Mouse (Mus musculus): ENCODE measurements around the gene Pitpna. TPM values are rescaled to one million over a fixed set of nuclear protein-coding genes. Genes with fewer than 3 reads are reported as not detected.
A peak's percentile ranks its signal among the peaks of the same experiment; 100 is the strongest.

Gene Pitpna
- polyA plus RNA-seq, 1 experiment from 2014 or later, result 136 TPM

DNA sequence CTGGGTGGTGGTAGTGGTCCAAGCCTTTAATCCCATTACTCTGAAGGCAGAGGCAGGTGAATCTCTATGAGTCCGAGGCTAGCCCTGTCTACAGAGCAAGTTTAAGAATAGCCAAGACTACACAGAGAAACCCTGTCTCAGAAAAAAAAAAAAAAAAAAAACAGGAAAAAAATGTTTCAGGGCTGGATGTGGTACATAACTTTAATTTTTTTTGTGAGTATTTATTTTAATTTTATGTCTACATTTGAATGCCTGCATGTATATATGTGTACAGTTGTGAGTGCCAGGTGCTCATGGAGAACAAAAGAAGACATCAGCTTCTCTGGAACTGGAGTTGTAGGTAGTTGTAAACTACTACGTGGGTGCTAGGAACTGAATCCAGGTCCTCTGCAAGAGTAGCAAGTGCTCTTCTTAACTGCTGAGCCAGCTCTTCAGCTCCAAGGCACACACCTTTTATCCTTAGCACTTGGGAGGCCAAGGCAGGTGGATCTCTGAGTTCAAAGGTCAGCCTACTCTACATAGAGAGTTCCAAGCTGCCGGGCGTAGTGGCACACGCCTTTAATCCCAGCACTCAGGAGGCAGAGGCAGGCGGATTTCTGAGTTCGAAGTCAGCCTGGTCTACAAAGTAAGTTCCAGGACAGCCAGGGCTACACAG is 6.3 kb upstream of the Pitpna start:
- no peak for ATAC-seq (ENCODE audit: low FRiP score)
- no peak for DNase-seq (ENCODE audit: low spot score)
- WGBS, result 95% methylated on average over 7 of the region's 7 CpGs

DNA sequence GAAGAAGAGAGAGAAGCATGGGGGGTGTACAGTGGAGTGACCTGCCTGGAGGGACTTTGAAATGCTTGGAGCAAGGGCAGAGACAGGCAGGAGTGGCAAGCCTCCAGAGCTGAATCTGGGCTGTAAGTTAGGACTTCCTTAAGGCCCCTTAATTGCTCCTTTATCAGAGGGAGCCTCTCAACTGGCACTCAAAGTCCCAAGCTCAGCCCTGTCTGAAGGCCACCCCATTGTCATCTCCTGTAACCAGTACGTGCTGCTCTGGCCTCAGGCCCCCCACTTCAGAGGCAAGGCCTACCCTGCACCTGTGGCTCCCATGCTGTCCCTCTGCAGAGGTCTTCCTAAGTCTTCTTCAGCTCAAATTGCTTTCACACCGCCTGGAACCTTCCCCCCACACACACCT is 4.4 kb upstream of the Pitpna start:
- peaks cover 5% of the 10 kb centered on the region; the same call in 1 of the 2 replicates for H3K4me1 ChIP-seq (replicated peaks; ENCODE audit: control insufficient read depth, insufficient read depth, low read length)
- ATAC-seq (ENCODE audit: low FRiP score) (no peak), DNase-seq (ENCODE audit: low spot score) (no peak)
- no peaks in the 10 kb centered on the region for H3K27me3 ChIP-seq (ENCODE audit: control insufficient read depth, insufficient read depth, low read length)
- 78% methylated on average over 2 of the region's 2 CpGs for WGBS
- H3K4me3 ChIP-seq (replicated peaks; ENCODE audit: low read length), result no peak overlapping the region
- H3K9ac ChIP-seq, result no peak overlapping the region
- no peak overlapping the region for H3K4me2 ChIP-seq (replicated peaks)
- no peaks in the 10 kb centered on the region for H3K9me3 ChIP-seq (ENCODE audit: control insufficient read depth, low read length)
- H3K36me3 ChIP-seq (replicated peaks; ENCODE audit: control insufficient read depth, insufficient read depth), result no peaks in the 10 kb centered on the region
- H3K27ac ChIP-seq, result no peak overlapping the region

More for the DNA sequence above, 6.3 kb upstream of the Pitpna start:
- H3K9ac ChIP-seq, result no peak overlapping the region
- H3K4me3 ChIP-seq (replicated peaks; ENCODE audit: low read length), result no peak overlapping the region
- H3K36me3 ChIP-seq (replicated peaks; ENCODE audit: control insufficient read depth, insufficient read depth), result no peaks in the 10 kb centered on the region
- no peaks in the 10 kb centered on the region for H3K27me3 ChIP-seq (ENCODE audit: control insufficient read depth, insufficient read depth, low read length)
- H3K4me2 ChIP-seq (replicated peaks), result no peak overlapping the region
- H3K9me3 ChIP-seq (ENCODE audit: control insufficient read depth, low read length), result no peaks in the 10 kb centered on the region
- H3K27ac ChIP-seq, result no peak overlapping the region
- no peaks in the 10 kb centered on the region for H3K4me1 ChIP-seq (replicated peaks; ENCODE audit: control insufficient read depth, insufficient read depth, low read length)

DNA sequence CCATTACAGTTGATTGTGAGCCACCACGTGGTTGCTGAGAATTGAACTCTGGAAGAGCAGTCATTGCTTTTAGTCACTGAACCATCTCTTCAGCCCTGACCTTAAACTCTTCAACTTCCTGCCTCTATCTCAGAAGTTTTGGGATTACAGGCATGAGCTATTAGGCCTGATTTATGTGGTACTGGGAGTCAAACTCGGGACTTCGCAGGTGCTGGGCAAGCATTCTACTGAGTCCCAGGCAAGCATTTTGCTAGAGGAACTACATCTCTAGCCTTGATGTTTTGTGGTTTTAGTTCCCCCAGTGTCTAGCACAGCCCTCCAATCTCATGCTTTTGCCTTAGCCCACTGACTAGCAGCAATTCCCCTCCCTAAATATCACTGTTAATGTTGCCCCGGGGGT is 2.8 kb upstream of the Pitpna start:
- no peak for DNase-seq (ENCODE audit: low spot score)
- H3K9me3 ChIP-seq (ENCODE audit: control insufficient read depth, low read length), result no peaks in the 10 kb centered on the region
- no peak overlapping the region for H3K4me3 ChIP-seq (replicated peaks; ENCODE audit: low read length)
- H3K4me2 ChIP-seq (replicated peaks), result no peak overlapping the region
- no peaks in the 10 kb centered on the region for H3K36me3 ChIP-seq (replicated peaks; ENCODE audit: control insufficient read depth, insufficient read depth)
- peaks cover 20% of the 10 kb centered on the region for H3K4me1 ChIP-seq (replicated peaks; ENCODE audit: control insufficient read depth, insufficient read depth, low read length)
- H3K27ac ChIP-seq, result no peak overlapping the region
- ATAC-seq (ENCODE audit: low FRiP score), result no peak
- 87% methylated on average over 4 of the region's 4 CpGs for WGBS
- no peaks in the 10 kb centered on the region for H3K27me3 ChIP-seq (ENCODE audit: control insufficient read depth, insufficient read depth, low read length)
- H3K9ac ChIP-seq, result no peak overlapping the region

DNA sequence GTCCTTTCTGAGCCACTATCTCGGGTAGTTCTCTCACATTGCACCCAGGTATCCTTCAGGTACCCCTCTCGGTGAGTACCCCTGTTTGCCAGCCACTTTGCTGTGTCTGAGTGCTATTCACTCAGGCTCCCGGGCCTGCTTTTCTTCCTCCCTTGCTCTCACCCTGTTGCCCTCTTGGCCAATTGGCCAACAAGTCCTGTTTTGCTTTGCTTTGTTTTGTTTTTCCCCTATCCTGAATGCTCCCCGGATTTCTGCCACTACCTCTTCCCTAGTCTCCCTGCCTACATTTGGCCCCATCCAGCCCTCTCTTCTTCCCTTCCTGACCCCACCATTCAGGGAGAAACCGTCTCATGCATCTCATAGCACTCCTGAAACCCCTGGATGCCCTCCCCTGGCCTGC is 1.9 kb upstream of the Pitpna start:
- Histone ChIP-seq H3K27me3 (ENCODE audit: control insufficient read depth, insufficient read depth, low read length) (no peaks in the 10 kb centered on the region), H3K4me2 (replicated peaks) (no peak overlapping the region), H3K9me3 (ENCODE audit: control insufficient read depth, low read length) (no peaks in the 10 kb centered on the region), H3K4me1 (replicated peaks; ENCODE audit: control insufficient read depth, insufficient read depth, low read length) (peaks cover 25% of the 10 kb centered on the region), H3K9ac (no peak overlapping the region), H3K27ac (no peak overlapping the region), H3K4me3 (replicated peaks; ENCODE audit: low read length) (no peak overlapping the region), H3K36me3 (replicated peaks; ENCODE audit: control insufficient read depth, insufficient read depth) (no peaks in the 10 kb centered on the region)
- no peak for ATAC-seq (ENCODE audit: low FRiP score)
- 83% methylated on average over 5 of the region's 5 CpGs for WGBS
- DNase-seq (ENCODE audit: low spot score), result no peak

DNA sequence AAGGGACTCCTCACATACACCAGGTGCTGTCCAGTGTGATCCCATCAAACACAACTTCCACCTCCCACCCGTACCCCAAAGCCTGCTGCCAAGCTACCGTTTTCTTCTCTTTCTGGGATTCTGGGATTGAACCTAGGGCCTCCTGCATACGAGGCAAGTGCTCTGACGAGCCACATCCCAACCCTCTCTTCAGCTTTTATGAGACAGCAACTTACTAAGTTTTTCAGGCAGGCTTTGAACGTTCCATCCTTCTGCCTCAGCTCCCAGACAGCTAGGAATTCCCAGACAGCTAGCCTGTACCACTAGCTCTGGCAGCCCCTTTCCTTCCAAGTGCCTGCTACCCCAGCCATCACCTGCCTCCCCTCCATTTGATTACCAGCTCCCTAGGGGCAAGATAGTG is 934 bp upstream of the Pitpna start:
- H3K4me2 ChIP-seq (replicated peaks), result peak overlapping the region; percentile 87
- H3K9ac ChIP-seq, result peak overlapping the region; percentile 97; the same call in 1 of the 2 replicates
- 0 out of 2 replicates have a peak overlapping the region, but pooled peaks have one; percentile 91 for H3K27ac ChIP-seq
- no peaks in the 10 kb centered on the region for H3K9me3 ChIP-seq (ENCODE audit: control insufficient read depth, low read length)
- H3K4me3 ChIP-seq (replicated peaks; ENCODE audit: low read length), result no peak overlapping the region
- ATAC-seq (ENCODE audit: low FRiP score) (no peak), DNase-seq (ENCODE audit: low spot score) (no peak)
- H3K4me1 ChIP-seq (replicated peaks; ENCODE audit: control insufficient read depth, insufficient read depth, low read length), result peaks cover 25% of the 10 kb centered on the region
- H3K27me3 ChIP-seq (ENCODE audit: control insufficient read depth, insufficient read depth, low read length), result no peaks in the 10 kb centered on the region
- H3K36me3 ChIP-seq (replicated peaks; ENCODE audit: control insufficient read depth, insufficient read depth), result no peaks in the 10 kb centered on the region
- WGBS, result 83% methylated on average over 5 of the region's 5 CpGs

DNA sequence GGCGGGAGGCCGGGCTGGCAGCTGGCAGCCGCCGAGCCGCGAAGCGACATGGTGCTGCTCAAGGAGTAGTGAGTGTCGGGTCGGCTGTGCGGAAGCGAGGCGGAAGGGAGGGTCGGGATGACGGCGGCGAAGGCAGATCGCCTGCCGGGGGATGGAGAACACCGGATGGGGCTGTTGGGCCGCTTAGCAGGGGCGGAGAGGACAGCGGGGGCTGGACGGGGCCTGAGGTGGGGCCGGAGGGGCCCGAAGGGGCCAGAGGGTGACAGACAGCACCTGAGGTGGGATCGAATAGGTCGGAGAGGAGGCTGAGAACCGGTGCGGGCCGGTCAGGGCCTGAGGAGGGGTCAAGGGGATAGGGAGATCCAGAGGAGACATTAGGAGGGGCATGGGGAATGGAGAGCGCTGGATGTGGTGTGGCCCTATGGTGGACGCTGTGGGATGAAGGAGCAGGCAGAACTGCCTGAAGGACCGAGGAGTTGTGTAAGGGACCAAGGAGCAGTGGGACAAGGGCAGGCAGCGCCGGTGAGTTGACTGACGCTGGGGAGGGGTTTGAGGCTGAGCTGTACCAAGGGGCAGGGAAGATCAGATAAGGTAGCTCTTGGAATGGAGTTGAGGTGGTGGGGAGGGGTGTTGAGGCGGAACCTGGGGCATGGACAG is 516 bp downstream of the Pitpna start:
- DNase-seq (ENCODE audit: low spot score) (no peak), ATAC-seq (ENCODE audit: low FRiP score) (peak; percentile 77)
- peak overlapping the region; percentile 94 for H3K4me3 ChIP-seq (replicated peaks; ENCODE audit: low read length)
- peak overlapping the region; percentile 87 for H3K4me2 ChIP-seq (replicated peaks)
- no peaks in the 10 kb centered on the region for H3K27me3 ChIP-seq (ENCODE audit: control insufficient read depth, insufficient read depth, low read length)
- H3K27ac ChIP-seq, result peak overlapping the region; percentile 91
- H3K36me3 ChIP-seq (replicated peaks; ENCODE audit: control insufficient read depth, insufficient read depth), result peaks cover 12% of the 10 kb centered on the region
- WGBS, result 1% methylated on average over 37 of the region's 37 CpGs
- H3K4me1 ChIP-seq (replicated peaks; ENCODE audit: control insufficient read depth, insufficient read depth, low read length), result peaks cover 25% of the 10 kb centered on the region
- H3K9ac ChIP-seq, result peak overlapping the region; percentile 97
- no peaks in the 10 kb centered on the region for H3K9me3 ChIP-seq (ENCODE audit: control insufficient read depth, low read length)

DNA sequence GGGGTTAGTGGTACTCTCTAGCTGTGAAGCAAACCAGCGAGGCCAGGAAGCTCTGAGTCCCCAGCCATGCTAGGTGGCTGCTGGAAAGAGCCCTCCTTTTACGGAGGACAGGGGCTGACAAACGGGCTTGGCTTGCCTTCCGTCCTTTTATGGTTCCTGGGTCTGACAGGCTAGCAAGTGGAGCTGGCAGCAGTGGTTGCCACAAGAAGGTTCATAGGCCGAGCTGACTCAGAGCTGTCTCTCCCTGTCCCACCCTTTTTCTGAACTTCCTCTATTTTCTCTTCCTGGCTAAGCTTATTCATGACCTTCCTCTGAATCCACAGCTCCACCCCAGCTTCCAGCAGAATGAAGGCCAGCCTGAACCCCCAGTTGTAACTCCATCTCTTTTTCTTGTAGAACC is 4.7 kb downstream of the Pitpna start:
- no peak overlapping the region for H3K9ac ChIP-seq

DNA sequence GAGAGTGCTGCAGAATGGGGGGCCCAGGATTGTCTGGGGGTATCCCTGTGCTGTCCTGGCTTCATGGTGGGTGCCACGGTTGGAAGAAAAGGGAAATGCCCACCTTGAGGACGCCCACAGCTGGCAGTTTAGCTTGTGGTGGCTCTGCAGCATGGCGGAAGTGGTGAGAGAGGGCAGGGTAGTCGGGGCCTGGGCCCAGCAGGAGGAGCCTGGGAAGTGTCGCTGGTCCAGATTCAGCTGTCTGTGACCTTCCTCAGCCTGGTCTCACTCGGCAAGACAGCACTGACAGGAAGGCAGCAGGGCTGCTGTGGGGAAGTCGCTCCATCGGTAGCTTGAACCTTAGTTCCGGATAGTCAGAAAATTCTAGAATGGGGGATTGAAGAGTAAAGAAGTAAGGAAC is 6.5 kb downstream of the Pitpna start:
- Histone ChIP-seq H3K9ac (no peak overlapping the region), H3K4me1 (replicated peaks; ENCODE audit: control insufficient read depth, insufficient read depth, low read length) (peaks cover 11% of the 10 kb centered on the region), H3K27ac (no peak overlapping the region), H3K4me2 (replicated peaks) (no peak overlapping the region), H3K36me3 (replicated peaks; ENCODE audit: control insufficient read depth, insufficient read depth) (peaks cover 69% of the 10 kb centered on the region), H3K27me3 (ENCODE audit: control insufficient read depth, insufficient read depth, low read length) (no peaks in the 10 kb centered on the region), H3K4me3 (replicated peaks; ENCODE audit: low read length) (no peak overlapping the region), H3K9me3 (ENCODE audit: control insufficient read depth, low read length) (no peaks in the 10 kb centered on the region)
- ATAC-seq (ENCODE audit: low FRiP score) (no peak), DNase-seq (ENCODE audit: low spot score) (no peak)
- 81% methylated on average over 9 of the region's 9 CpGs for WGBS

More for the DNA sequence above, 4.7 kb downstream of the Pitpna start:
- Histone ChIP-seq H3K36me3 (replicated peaks; ENCODE audit: control insufficient read depth, insufficient read depth) (peaks cover 52% of the 10 kb centered on the region), H3K4me3 (replicated peaks; ENCODE audit: low read length) (no peak overlapping the region), H3K27ac (no peak overlapping the region), H3K27me3 (ENCODE audit: control insufficient read depth, insufficient read depth, low read length) (no peaks in the 10 kb centered on the region), H3K9me3 (ENCODE audit: control insufficient read depth, low read length) (no peaks in the 10 kb centered on the region), H3K4me2 (replicated peaks) (no peak overlapping the region), H3K4me1 (replicated peaks; ENCODE audit: control insufficient read depth, insufficient read depth, low read length) (peaks cover 22% of the 10 kb centered on the region)
- DNase-seq (ENCODE audit: low spot score) (no peak), ATAC-seq (ENCODE audit: low FRiP score) (no peak)
- WGBS, result 90% methylated on average over 5 of the region's 5 CpGs

DNA sequence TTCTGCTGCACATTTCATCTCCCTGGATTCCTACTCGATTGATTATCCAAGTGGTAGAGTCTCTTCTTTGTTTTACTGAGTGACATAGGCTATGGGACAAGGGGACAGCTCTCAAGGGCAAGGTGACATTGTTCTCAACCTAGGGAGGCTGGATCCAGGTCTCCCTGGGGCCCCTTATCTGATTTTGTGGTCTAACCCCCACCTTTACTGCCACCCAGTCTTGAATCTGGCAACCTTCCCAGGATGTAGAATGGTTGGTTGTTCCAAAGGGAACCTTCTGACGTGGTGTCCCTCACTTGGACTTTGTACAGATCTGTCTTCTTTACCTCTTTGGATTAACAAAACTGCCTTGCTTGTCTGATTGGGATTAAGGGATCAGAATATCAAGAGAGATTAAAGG is 7.5 kb downstream of the Pitpna start:
- Histone ChIP-seq H3K4me2 (replicated peaks) (no peak overlapping the region), H3K9ac (no peak overlapping the region), H3K27ac (no peak overlapping the region), H3K36me3 (replicated peaks; ENCODE audit: control insufficient read depth, insufficient read depth) (peaks cover 75% of the 10 kb centered on the region), H3K9me3 (ENCODE audit: control insufficient read depth, low read length) (no peaks in the 10 kb centered on the region), H3K27me3 (ENCODE audit: control insufficient read depth, insufficient read depth, low read length) (no peaks in the 10 kb centered on the region), H3K4me1 (replicated peaks; ENCODE audit: control insufficient read depth, insufficient read depth, low read length) (0 out of 2 replicates have a peak, but pooled peaks cover 1% of the 10 kb centered on the region), H3K4me3 (replicated peaks; ENCODE audit: low read length) (no peak overlapping the region)
- no peak for ATAC-seq (ENCODE audit: low FRiP score)
- no peak for DNase-seq (ENCODE audit: low spot score)
- 74% methylated on average over 2 of the region's 2 CpGs for WGBS
